Mouse (Mus musculus): Measurements from ENCODE around the gene Gm10722. TPM values are rescaled to one million over a fixed set of nuclear protein-coding genes. Genes with fewer than 3 reads are reported as not detected.

Gene Gm10722
- polyA plus RNA-seq (2012; rRNA removed): not detected in 2 replicates

GRCm38 (mm10) chr9:3000445-3000972, at the start of gene Gm10722:
Gene Gm10722 (plus strand): TSS chr9:3000922.

GRCm38 (mm10) chr9:3002794-3003396, 2.2 kb downstream of the Gm10722 start, which contains the start of gene Gm11168:
Gene Gm11168 (plus strand): TSS chr9:3003346.

GRCm38 (mm10) chr9:3012733-3013279, 12.1 kb downstream of the Gm10722 start, which contains the start of gene Gm10721:
Gene Gm10721 (plus strand): TSS chr9:3013140.

GRCm38 (mm10) chr9:3015354-3015753, 14.6 kb downstream of the Gm10722 start, which contains the start of gene Gm10720:
Gene Gm10720 (plus strand): TSS chr9:3015654.

GRCm38 (mm10) chr9:3017108-3017507, 16.4 kb downstream of the Gm10722 start, which contains the start of gene Gm10719:
Gene Gm10719 (plus strand): TSS chr9:3017408.

GRCm38 (mm10) chr9:3023312-3023984, 22.7 kb downstream of the Gm10722 start, which contains the start of gene Gm10718:
Gene Gm10718 (plus strand): TSS chr9:3023547.

GRCm38 (mm10) chr9:3024912-3025467, 24.3 kb downstream of the Gm10722 start, which contains the start of gene Gm10717:
Gene Gm10717 (plus strand): TSS chr9:3025417.

GRCm38 (mm10) chr9:3034299-3034698, 33.6 kb downstream of the Gm10722 start, which contains the start of gene Gm17535:
Gene Gm17535 (plus strand): TSS chr9:3034599.

GRCm38 (mm10) chr9:3036577-3036976, 35.9 kb downstream of the Gm10722 start, which contains the start of gene Gm10715:
Gene Gm10715 (plus strand): TSS chr9:3036877.

Other genes starting within 250 kb of the Gm10722 start
- not detected in 2 replicates for gene Gm11168, start 2.4 kb downstream of the Gm10722 start, polyA plus RNA-seq (2012; rRNA removed)
- gene Gm10721, start 12.2 kb downstream of the Gm10722 start, polyA plus RNA-seq (2012; rRNA removed): not detected in 2 replicates
- not detected in 2 replicates for gene Gm10720, start 14.7 kb downstream of the Gm10722 start, polyA plus RNA-seq (2012; rRNA removed)
- gene Gm10719, start 16.5 kb downstream of the Gm10722 start, polyA plus RNA-seq (2012; rRNA removed): not detected in 2 replicates
- not detected in 2 replicates for gene Gm10718, start 22.6 kb downstream of the Gm10722 start, polyA plus RNA-seq (2012; rRNA removed)
- gene Gm10717, start 24.5 kb downstream of the Gm10722 start, polyA plus RNA-seq (2012; rRNA removed): not detected in 2 replicates
- gene Gm17535, start 33.7 kb downstream of the Gm10722 start, polyA plus RNA-seq (2012; rRNA removed): not detected in 2 replicates
- not detected in 2 replicates for gene Gm10715, start 36.0 kb downstream of the Gm10722 start, polyA plus RNA-seq (2012; rRNA removed)

All from ovary, adult 2 months (tissue).